Mouse (Mus musculus) hindbrain, embryonic 16.5 days (tissue): ENCODE measurements around the gene Hnrnpf. TPM values are rescaled to one million over a fixed set of nuclear protein-coding genes. Genes with fewer than 3 reads are reported as not detected.

Experiments
- ATAC-seq: fragments of 200-750 bp; cut with Nextera tagmentation; 2 replicates; pipeline ENCODE4 v1.8.0; 2017; ENCODE audit warnings: moderate TSS enrichment, moderate library complexity
- H3K27ac ChIP-seq: fragments of 300-500 bp; sonication (generic); 2 replicates; pipeline ENCODE4 v1.5.1; 2014; ENCODE audit warnings: low read depth, mild to moderate bottlenecking, control low read depth, low read length, moderate library complexity
- H3K27me3 ChIP-seq: fragments of 300-500 bp; sonication (generic); replicated peaks from 2 replicates; pipeline ENCODE4 v1.6.1; 2014; ENCODE audit warnings: low read length; ENCODE audit not compliant: control insufficient read depth, insufficient read depth
- H3K36me3 ChIP-seq: fragments of 300-500 bp; sonication (generic); 2 replicates; pipeline ENCODE4 v1.6.1; 2014; ENCODE audit warnings: mild to moderate bottlenecking, low read length, moderate library complexity, mixed read lengths; ENCODE audit not compliant: control insufficient read depth, insufficient read depth
- H3K4me1 ChIP-seq: fragments of 300-500 bp; sonication (generic); 2 replicates; pipeline ENCODE4 v1.6.1; 2014; ENCODE audit warnings: low read depth, low read length; ENCODE audit not compliant: control insufficient read depth, insufficient read depth
- H3K4me2 ChIP-seq: fragments of 300-500 bp; sonication (generic); 2 replicates; pipeline ENCODE4 v1.6.1; 2014; ENCODE audit warnings: mild to moderate bottlenecking, low read length, control low read depth, moderate library complexity
- H3K4me3 ChIP-seq: fragments of 300-500 bp; sonication (generic); 2 replicates; pipeline ENCODE4 v1.5.1; 2014; ENCODE audit warnings: mild to moderate bottlenecking, low read length, control low read depth, moderate library complexity
- H3K9ac ChIP-seq: fragments of 300-500 bp; sonication (generic); 2 replicates; pipeline ENCODE4 v1.6.1; 2014; ENCODE audit warnings: low read depth, mild to moderate bottlenecking, control low read depth, low read length, moderate library complexity
- H3K9me3 ChIP-seq: fragments of 300-500 bp; sonication (generic); 2 replicates; pipeline ENCODE4 v1.6.1; 2014; ENCODE audit warnings: mild to moderate bottlenecking, low read length, moderate library complexity; ENCODE audit not compliant: control insufficient read depth
- WGBS: fragments of 180-500 bp; shearing (Covaris S2); extraction: QIAGEN DNeasy Blood & Tissue Kit; methylation state at CpG from one replicate; pipeline ENCODE4 v1.1.7; 2014; 5-methylcytosine and 5-hydroxymethylcytosine counted together
- polyA plus RNA-seq: library from polyadenylated mRNA; unstranded; fragments of >200 nt; fragmentation: Nextera tagmentation; extraction: Ambion mirVana; gene quantifications from 2 replicates; pipeline ENCODE4 v1.2.1, GENCODE M21; 2015

Hnrnpf gene
- polyA plus RNA-seq, 1 experiment from 2014 or later: 250 TPM

DNA sequence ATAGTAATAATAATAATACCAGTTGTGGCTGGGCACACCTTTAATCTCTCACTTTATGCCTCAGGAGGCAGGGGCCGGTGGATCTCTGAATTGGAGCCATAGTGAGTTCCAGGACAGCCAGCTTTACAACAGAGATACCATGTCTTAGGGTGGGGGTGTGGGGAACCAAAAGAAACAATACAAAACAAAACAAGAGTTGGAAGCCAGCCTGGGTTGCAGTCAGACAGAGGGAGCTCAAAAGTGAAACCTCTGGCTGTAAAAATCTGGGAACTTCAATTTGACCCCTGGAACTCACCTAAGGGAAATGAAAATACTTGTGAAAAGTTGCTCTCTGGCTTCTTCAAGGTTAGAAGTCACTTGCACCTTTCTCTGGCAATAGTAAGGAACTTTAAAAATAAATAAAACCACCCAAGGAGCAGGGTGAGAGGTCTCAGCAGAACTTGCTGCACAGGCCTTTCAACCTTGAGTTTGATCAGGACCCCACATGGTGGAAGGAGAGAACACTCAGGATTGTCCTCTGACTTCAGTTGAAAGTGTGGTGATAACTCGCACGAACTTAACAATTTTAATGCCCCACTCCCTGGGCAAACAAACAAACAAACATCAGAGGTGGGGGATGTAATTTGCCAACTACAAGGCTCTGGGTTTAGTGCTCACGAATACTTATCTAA, 5.3 kb downstream of the Hnrnpf start:
- Histone ChIP-seq H3K27ac (peak overlapping the region; percentile 78; the same call in 1 of the 2 replicates), H3K4me2 (peak overlapping the region; percentile 64), H3K36me3 (no peaks in the 10 kb centered on the region), H3K9ac (0 out of 2 replicates have a peak overlapping the region, but pooled peaks have one; percentile 4), H3K9me3 (no peaks in the 10 kb centered on the region), H3K4me1 (peaks cover 17% of the 10 kb centered on the region), H3K4me3 (peak overlapping the region; percentile 100), H3K27me3 (no peaks in the 10 kb centered on the region)
- no peak for ATAC-seq
- 32% methylated on average over 4 of the region's 4 CpGs for WGBS

DNA sequence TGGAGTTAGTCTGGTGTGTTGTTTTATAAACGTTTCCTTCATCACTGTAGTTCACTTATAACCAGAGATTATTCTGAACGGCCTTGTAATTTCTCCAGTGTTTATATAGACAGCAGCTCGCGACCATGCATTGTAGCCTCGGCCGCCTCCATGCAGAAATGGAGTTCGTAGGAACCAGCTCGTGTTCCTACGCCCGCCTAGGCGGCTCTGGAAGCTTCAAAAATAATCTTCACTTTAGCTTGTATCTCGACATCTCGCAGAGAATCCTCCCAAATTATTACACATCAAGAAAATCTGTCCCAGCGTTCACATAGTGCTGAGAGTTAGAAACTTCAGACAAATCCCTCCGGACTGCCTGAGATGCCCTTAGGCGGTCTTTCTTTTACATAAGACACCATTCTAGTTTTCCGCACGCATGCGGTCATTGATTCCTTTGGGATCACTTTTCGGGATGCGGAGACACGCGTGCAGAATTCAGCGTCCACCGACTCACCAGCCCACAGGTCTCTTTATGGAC, 5.9 kb downstream of the Hnrnpf start:
- Histone ChIP-seq H3K4me1 (peaks cover 17% of the 10 kb centered on the region), H3K4me3 (peak overlapping the region; percentile 100), H3K27ac (peak overlapping the region; percentile 78), H3K36me3 (no peaks in the 10 kb centered on the region), H3K9ac (peak overlapping the region; percentile 64), H3K9me3 (no peaks in the 10 kb centered on the region), H3K27me3 (no peaks in the 10 kb centered on the region), H3K4me2 (peak overlapping the region; percentile 64)
- peak; percentile 63 for ATAC-seq
- under 1% methylated on average over 25 of the region's 25 CpGs for WGBS

DNA sequence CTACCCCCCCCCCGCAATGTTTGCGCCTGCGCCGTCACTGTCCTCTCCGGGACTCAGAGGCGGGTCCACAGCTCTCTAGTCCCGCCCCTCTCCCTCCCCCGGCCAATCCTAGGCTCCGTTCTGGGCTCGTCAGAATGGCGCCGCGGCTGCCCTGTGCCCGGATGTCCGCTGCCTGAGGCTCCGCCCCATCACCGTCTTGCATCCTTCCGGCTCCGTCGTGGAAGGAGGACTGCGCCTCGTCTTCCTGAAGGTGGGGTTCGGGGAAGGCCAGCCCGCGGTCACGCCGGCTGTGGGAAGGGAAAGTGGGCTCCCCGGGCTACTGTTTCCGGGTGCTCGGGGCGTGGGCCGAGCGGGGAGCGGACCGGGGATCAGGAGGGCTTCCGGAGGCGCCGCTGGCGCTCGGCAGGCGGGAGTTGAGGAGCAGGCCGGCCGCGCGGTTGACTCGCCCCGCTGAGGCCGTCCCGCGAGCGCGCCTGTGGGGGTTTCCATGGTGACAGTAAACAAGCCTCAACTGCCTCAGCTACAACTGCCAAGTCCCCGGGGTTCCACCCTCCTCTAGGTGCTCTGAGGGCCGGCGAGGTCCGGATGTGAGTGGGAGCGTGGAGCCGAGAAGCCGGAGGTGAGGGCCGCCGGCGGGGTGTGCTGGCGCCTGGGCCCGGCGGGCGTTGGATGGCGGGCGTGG, 6.6 kb downstream of the Hnrnpf start:
- H3K27me3 ChIP-seq: no peaks in the 10 kb centered on the region
- no peaks in the 10 kb centered on the region for H3K9me3 ChIP-seq
- WGBS: under 1% methylated on average over 58 of the region's 68 CpGs
- peak; percentile 99 for ATAC-seq
- no peaks in the 10 kb centered on the region for H3K36me3 ChIP-seq
- peaks cover 17% of the 10 kb centered on the region for H3K4me1 ChIP-seq
- H3K9ac ChIP-seq: peak overlapping the region; percentile 91
- H3K4me3 ChIP-seq: peak overlapping the region; percentile 100
- peak overlapping the region; percentile 98 for H3K4me2 ChIP-seq
- peak overlapping the region; percentile 94 for H3K27ac ChIP-seq

DNA sequence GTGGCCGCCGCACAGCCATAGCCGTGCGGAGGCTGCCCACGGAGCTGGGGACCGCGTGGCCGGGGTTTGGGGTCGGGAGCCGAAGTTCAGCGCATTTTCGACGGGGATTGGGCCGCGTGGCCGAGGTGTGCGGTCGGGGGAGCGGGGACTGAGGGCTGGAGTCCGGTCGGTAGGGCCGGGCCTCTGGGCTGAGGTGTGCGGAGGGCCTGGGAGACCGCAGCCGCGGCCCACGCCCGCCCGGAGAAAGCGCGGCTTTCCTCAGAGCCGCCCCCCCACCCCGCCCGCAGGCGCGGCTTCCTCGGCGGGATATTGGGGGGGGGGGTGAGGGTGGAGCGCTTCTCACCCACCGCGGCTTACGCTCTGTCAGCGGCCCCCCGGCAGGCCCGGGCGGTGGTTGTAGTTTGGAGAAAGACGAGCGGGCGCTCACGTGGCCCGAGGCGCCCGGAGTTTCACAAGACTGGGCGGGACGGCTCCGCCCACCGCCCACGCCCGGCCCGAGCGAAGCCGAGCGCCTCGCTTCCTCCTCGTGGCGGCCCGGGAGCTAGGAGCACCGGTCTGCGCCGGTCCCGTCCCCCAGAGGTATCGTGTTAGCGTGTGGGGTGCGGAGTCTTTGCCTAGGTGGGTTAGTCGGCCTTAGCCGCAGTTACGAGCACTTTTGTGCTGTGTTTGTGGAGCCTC, 7.3 kb downstream of the Hnrnpf start:
- WGBS: under 1% methylated on average over 70 of the region's 77 CpGs
- peak overlapping the region; percentile 100 for H3K4me3 ChIP-seq
- peak; percentile 25 for ATAC-seq
- peak overlapping the region; percentile 98 for H3K4me2 ChIP-seq
- H3K36me3 ChIP-seq: no peaks in the 10 kb centered on the region
- peak overlapping the region; percentile 94 for H3K27ac ChIP-seq
- H3K4me1 ChIP-seq: peaks cover 17% of the 10 kb centered on the region
- H3K9ac ChIP-seq: peak overlapping the region; percentile 91
- H3K9me3 ChIP-seq: no peaks in the 10 kb centered on the region
- no peaks in the 10 kb centered on the region for H3K27me3 ChIP-seq

DNA sequence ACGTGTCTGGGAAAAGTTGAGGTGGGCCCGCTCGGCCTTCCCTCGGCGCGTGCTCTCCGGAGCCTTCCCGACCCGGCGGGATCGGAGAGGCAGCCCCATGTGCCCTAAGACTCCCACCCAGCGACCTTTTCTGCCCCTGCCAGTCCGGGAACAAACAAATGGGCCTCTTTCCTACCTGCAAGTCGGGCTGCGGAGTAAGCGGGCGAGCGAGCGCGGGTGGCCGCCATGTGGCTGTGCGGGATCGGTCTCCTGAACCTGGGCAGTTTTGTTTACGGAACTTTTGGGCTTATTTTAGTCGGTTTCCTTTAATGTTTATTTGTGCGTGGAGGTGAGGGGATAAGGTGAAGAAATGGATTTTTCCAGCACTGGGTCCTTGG, 7.8 kb downstream of the Hnrnpf start:
- no peak overlapping the region for H3K27ac ChIP-seq
- peaks cover 17% of the 10 kb centered on the region for H3K4me1 ChIP-seq
- H3K27me3 ChIP-seq: no peaks in the 10 kb centered on the region
- peak overlapping the region; percentile 100 for H3K4me3 ChIP-seq
- WGBS: under 1% methylated on average over 26 of the region's 26 CpGs
- peak overlapping the region; percentile 91 for H3K9ac ChIP-seq
- ATAC-seq: no peak
- no peaks in the 10 kb centered on the region for H3K36me3 ChIP-seq
- no peaks in the 10 kb centered on the region for H3K9me3 ChIP-seq
- peak overlapping the region; percentile 98 for H3K4me2 ChIP-seq

DNA sequence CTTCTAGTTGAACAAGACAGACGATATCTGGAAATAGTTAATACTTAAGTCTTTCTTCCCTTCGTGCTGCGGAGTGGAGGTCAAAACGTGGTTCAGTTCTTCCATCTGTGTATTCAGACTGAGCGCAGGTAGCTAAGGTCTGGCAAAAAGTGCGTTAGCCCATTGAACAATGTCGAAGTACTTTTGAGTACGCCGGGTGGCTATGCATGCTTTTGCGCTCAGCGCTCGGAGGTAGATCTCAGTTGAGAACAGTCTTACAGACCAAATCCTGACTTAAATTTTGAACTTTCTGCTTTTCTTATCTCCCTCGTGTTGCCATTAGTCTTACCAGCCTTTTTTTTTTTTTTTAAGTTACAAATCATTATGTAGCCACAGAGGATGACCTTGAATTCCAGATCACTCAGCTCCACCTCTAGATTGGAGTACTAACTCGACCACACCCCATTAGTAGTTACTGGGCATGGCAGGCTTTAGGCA, 8.3 kb downstream of the Hnrnpf start:
- peak overlapping the region; percentile 100 for H3K4me3 ChIP-seq
- H3K9me3 ChIP-seq: no peaks in the 10 kb centered on the region
- H3K27ac ChIP-seq: no peak overlapping the region
- WGBS: under 1% methylated on average over 14 of the region's 14 CpGs
- no peak for ATAC-seq
- H3K27me3 ChIP-seq: no peaks in the 10 kb centered on the region
- peak overlapping the region; percentile 98 for H3K4me2 ChIP-seq
- H3K4me1 ChIP-seq: peaks cover 17% of the 10 kb centered on the region
- H3K36me3 ChIP-seq: no peaks in the 10 kb centered on the region
- H3K9ac ChIP-seq: peak overlapping the region; percentile 91; the same call in 1 of the 2 replicates

DNA sequence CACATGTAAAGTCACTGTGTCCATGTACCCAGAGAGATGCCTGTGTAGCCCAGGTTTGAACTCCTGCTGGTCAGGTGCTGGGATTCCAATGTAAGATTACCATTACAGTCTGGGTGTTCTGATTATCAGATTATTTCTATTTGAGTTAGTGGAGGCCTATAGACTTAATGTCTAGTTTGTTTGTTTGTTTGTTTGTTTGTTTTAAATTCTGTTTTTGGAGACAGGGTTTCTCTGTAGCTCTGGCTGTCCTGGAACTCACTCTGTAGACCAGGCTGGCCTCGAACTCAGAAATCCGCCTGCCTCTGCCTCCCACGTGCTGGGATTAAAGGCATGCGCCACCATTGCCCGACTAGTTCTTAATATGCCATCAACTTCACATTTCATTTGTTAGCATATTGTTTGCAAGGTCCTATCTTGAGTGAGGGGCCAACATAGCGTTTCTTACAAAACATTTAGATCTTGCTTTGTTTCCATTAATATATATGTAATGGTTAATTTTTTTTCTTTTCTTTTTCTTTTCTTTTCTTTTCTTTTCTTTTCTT, 10.1 kb downstream of the Hnrnpf start:
- H3K4me1 ChIP-seq: peaks cover 17% of the 10 kb centered on the region
- H3K27me3 ChIP-seq: no peaks in the 10 kb centered on the region
- H3K4me3 ChIP-seq: no peak overlapping the region
- H3K27ac ChIP-seq: no peak overlapping the region
- H3K36me3 ChIP-seq: no peaks in the 10 kb centered on the region
- H3K9me3 ChIP-seq: no peaks in the 10 kb centered on the region
- ATAC-seq: no peak
- 90% methylated on average over 6 of the region's 6 CpGs for WGBS
- H3K9ac ChIP-seq: no peak overlapping the region
- H3K4me2 ChIP-seq: no peak overlapping the region

DNA sequence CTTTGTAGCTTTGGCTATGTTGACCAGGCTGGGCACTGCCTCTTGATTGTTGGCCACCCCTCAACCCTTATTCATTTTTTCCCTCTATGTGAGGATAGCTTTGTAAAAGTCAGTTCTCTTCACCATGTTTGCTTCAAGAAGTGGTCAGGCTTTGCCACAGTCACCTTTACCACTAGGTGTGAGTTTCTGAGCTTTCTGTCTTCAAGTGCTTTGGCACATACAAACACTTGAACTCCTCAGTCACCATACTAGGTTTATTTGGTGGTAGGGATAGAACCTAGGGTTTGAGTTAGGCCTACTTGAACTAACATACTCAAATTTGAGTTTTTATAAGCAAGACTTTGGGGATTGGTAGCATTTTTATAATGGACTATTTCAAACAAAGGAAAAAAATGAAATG, 14.4 kb downstream of the Hnrnpf start:
- H3K4me1 ChIP-seq: peaks cover 20% of the 10 kb centered on the region
- no peaks in the 10 kb centered on the region for H3K36me3 ChIP-seq
- H3K27ac ChIP-seq: no peak overlapping the region
- H3K4me3 ChIP-seq: no peak overlapping the region
- no peaks in the 10 kb centered on the region for H3K9me3 ChIP-seq
- H3K27me3 ChIP-seq: no peaks in the 10 kb centered on the region
- no peak overlapping the region for H3K4me2 ChIP-seq
- H3K9ac ChIP-seq: no peak overlapping the region
- ATAC-seq: no peak
